Mouse (Mus musculus): Measurements from ENCODE around the gene Rfesd.

DNA sequence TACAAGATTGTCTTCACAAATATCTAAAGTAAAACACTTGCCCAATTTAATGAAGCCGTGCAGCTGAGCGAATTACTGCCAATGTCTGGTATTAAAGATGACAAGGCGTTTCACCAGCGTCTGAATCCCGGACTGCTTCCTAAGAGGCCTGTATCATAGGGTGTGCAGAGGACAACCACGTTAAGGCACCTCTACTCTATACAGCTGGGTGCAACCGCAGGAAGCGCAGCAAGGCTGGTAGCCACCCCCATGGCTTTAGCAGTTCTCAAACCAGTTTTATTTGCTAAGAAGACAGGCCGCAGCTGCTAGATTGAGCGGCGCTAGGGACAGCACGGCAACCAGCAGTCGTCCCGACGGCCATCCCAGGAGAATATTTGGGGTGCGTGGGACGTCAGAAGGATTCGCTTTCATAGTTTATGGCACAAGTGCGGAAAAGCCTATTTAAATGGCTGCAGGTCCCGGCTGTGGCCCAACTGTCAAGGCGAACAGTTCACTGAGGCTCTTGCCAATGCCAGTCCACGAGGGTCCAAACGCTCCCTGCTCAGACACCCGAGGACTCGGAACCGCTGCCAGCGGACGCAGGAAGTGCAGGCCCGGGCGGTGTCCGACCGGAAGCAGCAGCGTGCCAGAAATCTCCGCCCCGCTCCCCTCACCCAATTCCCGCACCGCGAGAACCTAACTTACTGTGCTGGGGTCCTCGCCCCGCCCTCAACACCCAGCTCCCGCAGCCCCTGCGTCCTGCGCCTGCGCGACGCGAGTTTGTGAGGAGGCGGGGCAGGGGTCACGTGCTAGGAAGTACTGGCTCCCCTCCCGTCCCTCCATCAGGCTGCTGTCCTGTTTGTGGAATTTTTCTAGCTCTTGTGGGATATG, at the start of gene Rfesd:
- peak; percentile 90 for TF ChIP-seq USF1 (IDR thresholded peaks at IDR 0.05; ENCODE audit: low read depth)
- no peak for TF ChIP-seq MYOD1 (IDR thresholded peaks at IDR 0.05; ENCODE audit: control insufficient read depth in 1 of 3, insufficient read length in 2 of 3, low read depth in 2 of 3)
- TF ChIP-seq REST (IDR thresholded peaks at IDR 0.05; ENCODE audit: insufficient read depth, insufficient read length): no peak
- peak; percentile 86 for TF ChIP-seq POLR2AphosphoS2 (IDR thresholded peaks at IDR 0.05; ENCODE audit: insufficient read length, low read depth)
- no peak for TF ChIP-seq MAX (IDR thresholded peaks at IDR 0.05; ENCODE audit: low read depth)
- no peak for TF ChIP-seq MYOG (IDR thresholded peaks at IDR 0.05; ENCODE audit: control insufficient read depth in 1 of 3, insufficient read depth in 1 of 3, insufficient read length in 2 of 3, low read depth in 2 of 3)
- TF ChIP-seq E2F4 (IDR thresholded peaks at IDR 0.05; ENCODE audit: insufficient read depth): no peak
- TF ChIP-seq POLR2A (IDR thresholded peaks at IDR 0.05; ENCODE audit: insufficient read length, low read depth): peak; percentile 70
